Mouse (Mus musculus) liver, embryonic 13.5 days (tissue): ENCODE results near the gene Ptar1. TPM values are rescaled to one million over a fixed set of nuclear protein-coding genes. Genes with fewer than 3 reads are reported as not detected.
A peak's percentile ranks its signal among the peaks of the same experiment; 100 is the strongest.

ENCODE experiments used
- ATAC-seq: fragments of 200-750 bp; cut with Nextera tagmentation; 2 replicates; pipeline ENCODE4 v1.8.0; 2017; ENCODE audit warnings: low read depth, mild to moderate bottlenecking, moderate number of reproducible peaks, moderate library complexity
- DNase-seq: peaks from one replicate; pipeline ENCODE4 v3.0.0; 2022
- H3K27ac ChIP-seq: fragments of 300-500 bp; sonication (generic); 2 replicates; pipeline ENCODE4 v1.5.1; 2015; ENCODE audit warnings: moderate library complexity, mild to moderate bottlenecking, inconsistent platforms
- H3K27me3 ChIP-seq: fragments of 300-500 bp; sonication (generic); 2 replicates; pipeline ENCODE4 v1.6.1; 2015; ENCODE audit warnings: mild to moderate bottlenecking, inconsistent platforms
- H3K36me3 ChIP-seq: fragments of 300-500 bp; sonication (generic); 2 replicates; pipeline ENCODE4 v1.6.1; 2015; ENCODE audit warnings: mild to moderate bottlenecking, inconsistent platforms
- H3K4me1 ChIP-seq: fragments of 300-500 bp; sonication (generic); replicated peaks from 2 replicates; pipeline ENCODE4 v1.6.1; 2015; ENCODE audit warnings: inconsistent platforms
- H3K4me2 ChIP-seq: fragments of 300-500 bp; sonication (generic); 2 replicates; pipeline ENCODE4 v1.6.1; 2015; ENCODE audit warnings: inconsistent platforms, mild to moderate bottlenecking, moderate library complexity
- H3K4me3 ChIP-seq: fragments of 300-500 bp; sonication (generic); replicated peaks from 2 replicates; pipeline ENCODE4 v1.5.1; 2015; ENCODE audit warnings: mild to moderate bottlenecking, inconsistent platforms
- H3K9ac ChIP-seq: fragments of 300-500 bp; sonication (generic); 2 replicates; pipeline ENCODE4 v1.6.1; 2015; ENCODE audit warnings: mild to moderate bottlenecking, inconsistent platforms
- H3K9me3 ChIP-seq: fragments of 300-500 bp; sonication (generic); replicated peaks from 2 replicates; pipeline ENCODE4 v1.6.1; 2016; ENCODE audit warnings: inconsistent platforms
- WGBS: fragments of 180-500 bp; shearing (Covaris S2); methylation state at CpG from one replicate; pipeline ENCODE4 v1.1.7; 2015; ENCODE audit not compliant: insufficient replicate concordance; 5-methylcytosine and 5-hydroxymethylcytosine counted together
- polyA plus RNA-seq: library from polyadenylated mRNA; unstranded; fragments of >200 nt; fragmentation: Nextera tagmentation; extraction: Ambion mirVana; gene quantifications from 2 replicates; pipeline ENCODE4 v1.2.1, GENCODE M21; 2015

Gene Ptar1
- polyA plus RNA-seq = 3.6 and 4.7 TPM in 2 replicates

DNA sequence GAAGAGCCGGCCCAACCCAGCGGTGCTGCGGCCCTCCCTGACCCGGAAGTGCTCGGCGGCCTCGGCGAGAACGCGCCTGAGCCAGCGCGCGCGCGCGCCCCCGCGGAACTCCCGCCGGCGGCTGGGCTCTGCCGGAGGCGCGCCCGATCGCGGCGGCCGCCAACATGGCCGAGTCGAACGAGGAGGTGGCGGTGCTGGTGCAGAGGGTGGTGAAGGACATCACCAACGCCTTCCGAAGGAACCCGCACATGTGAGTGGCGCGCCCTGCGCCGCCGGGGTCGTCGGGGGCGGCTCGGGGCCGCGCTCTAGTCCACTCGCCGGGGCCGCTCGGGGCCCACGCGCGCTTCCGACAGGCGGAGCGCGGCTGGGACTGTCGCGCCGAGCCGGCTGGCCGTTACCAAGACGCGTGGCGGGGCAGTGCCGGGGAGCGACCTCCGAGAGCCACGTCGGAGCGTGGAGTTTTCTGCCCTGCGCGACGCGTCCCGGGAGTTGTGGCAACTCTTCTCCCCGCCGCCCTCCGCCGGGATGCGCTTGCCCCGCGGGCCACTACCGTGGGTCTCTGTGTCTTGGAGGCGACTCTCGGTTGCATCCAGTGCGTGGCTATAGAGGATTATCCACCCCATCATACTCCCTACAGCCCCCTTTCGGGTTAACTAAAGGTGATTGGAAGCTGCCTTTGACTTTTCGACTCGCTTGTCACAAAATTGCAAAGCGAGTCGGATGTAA lies at the start of gene Ptar1:
Gene Ptar1, plus strand, starts transcription at position 134 of the 726 bp plus-strand sequence.
- ATAC-seq (peak; percentile 91), DNase-seq (peak; percentile 77)
- Histone ChIP-seq H3K9me3 (no peaks in the 10 kb centered on the region), H3K4me1 (peaks cover 22% of the 10 kb centered on the region), H3K36me3 (no peaks in the 10 kb centered on the region), H3K4me3 (peak within 1 kb of the TSS; percentile 94), H3K27ac (peak within 1 kb of the TSS; percentile 85), H3K27me3 (no peaks in the 10 kb centered on the region), H3K4me2 (peak within 1 kb of the TSS; percentile 76), H3K9ac (peak within 1 kb of the TSS; percentile 95)
- WGBS = under 1% methylated on average over 93 of the region's 93 CpGs

DNA sequence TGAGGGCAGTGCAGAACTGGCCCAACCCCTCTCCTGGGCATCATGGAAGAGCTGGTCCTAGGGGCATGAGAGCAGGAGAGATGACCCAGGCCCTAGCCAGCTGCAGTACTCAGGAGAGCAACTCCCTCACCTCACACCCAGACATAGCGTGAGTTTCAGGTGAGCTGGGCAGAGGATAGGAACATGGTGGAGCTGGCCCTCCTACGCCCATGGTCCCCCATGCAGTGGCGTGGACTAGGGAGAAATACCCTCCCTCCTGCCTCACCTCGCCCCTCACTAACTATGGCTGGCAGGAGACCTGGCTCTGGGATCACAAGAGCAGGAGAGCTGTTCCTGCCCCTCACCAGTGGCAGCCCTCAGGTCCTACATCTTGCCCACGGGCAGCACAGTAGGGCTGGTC lies 43.4 kb upstream of the Ptar1 start:
- H3K4me2 ChIP-seq = no peak overlapping the region
- no peaks in the 10 kb centered on the region for H3K27me3 ChIP-seq
- 74% methylated on average over 5 of the region's 5 CpGs for WGBS
- H3K9ac ChIP-seq = no peak overlapping the region
- no peak overlapping the region for H3K27ac ChIP-seq
- no peak overlapping the region for H3K4me3 ChIP-seq
- no peaks in the 10 kb centered on the region for H3K4me1 ChIP-seq
- no peaks in the 10 kb centered on the region for H3K36me3 ChIP-seq
- H3K9me3 ChIP-seq = no peaks in the 10 kb centered on the region
- ATAC-seq (no peak), DNase-seq (no peak)

- no peak for ATAC-seq
- H3K4me3 ChIP-seq = no peak overlapping the region
- DNase-seq = no peak
- H3K27ac ChIP-seq = no peak overlapping the region
- no peaks in the 10 kb centered on the region for H3K4me1 ChIP-seq
- 73% methylated on average over 7 of the region's 7 CpGs for WGBS
- no peaks in the 10 kb centered on the region for H3K36me3 ChIP-seq
- H3K9ac ChIP-seq = no peak overlapping the region
- no peaks in the 10 kb centered on the region for H3K9me3 ChIP-seq
- H3K4me2 ChIP-seq = no peak overlapping the region
- H3K27me3 ChIP-seq = no peaks in the 10 kb centered on the region
These were observed 41.9 kb upstream of the Ptar1 start for GRCm38 (mm10) chr19:23645347-23645746.

GRCm38 (mm10) chr19:23647308-23647707 lies 39.9 kb upstream of the Ptar1 start:
- H3K4me2 ChIP-seq = no peak overlapping the region
- no peak for DNase-seq
- H3K27ac ChIP-seq = no peak overlapping the region
- no peaks in the 10 kb centered on the region for H3K9me3 ChIP-seq
- no peaks in the 10 kb centered on the region for H3K4me1 ChIP-seq
- WGBS = 72% methylated on average over 7 of the region's 7 CpGs
- H3K4me3 ChIP-seq = no peak overlapping the region
- no peaks in the 10 kb centered on the region for H3K27me3 ChIP-seq
- no peak for ATAC-seq
- H3K9ac ChIP-seq = no peak overlapping the region
- H3K36me3 ChIP-seq = no peaks in the 10 kb centered on the region

DNA sequence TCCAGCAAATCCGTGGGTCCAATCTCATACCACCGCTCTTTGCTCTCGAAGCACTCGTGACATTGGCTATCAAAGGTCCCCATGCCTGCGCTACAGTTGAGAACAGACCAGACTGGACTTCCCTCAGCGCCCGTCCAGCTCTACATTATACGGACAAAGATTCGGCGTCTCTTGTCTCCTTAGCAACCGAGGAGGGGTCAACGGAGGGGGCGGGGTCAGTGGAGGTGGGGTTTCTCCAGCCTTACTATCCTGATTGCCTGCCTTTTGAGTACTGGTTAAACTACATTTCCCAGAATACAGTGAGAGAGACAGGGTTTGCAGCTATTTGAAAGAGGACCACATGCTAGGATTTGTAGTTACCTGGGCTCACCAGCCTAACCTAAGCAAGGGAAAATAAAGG lies 34.6 kb upstream of the Ptar1 start, which contains the start of gene 1700028P14Rik:
Gene 1700028P14Rik, minus strand, starts transcription at position 169 of the 400 bp plus-strand sequence.
- Histone ChIP-seq H3K36me3 (no peaks in the 10 kb centered on the region), H3K27ac (no peak within 1 kb of the TSS), H3K4me2 (no peak within 1 kb of the TSS), H3K9ac (no peak within 1 kb of the TSS), H3K27me3 (no peaks in the 10 kb centered on the region), H3K9me3 (no peaks in the 10 kb centered on the region), H3K4me3 (no peak within 1 kb of the TSS), H3K4me1 (no peaks in the 10 kb centered on the region)
- 0 out of 2 replicates have a peak, but pooled peaks have one; percentile 55 for ATAC-seq
- DNase-seq = no peak
- WGBS = 5% methylated on average over 13 of the region's 13 CpGs

DNA sequence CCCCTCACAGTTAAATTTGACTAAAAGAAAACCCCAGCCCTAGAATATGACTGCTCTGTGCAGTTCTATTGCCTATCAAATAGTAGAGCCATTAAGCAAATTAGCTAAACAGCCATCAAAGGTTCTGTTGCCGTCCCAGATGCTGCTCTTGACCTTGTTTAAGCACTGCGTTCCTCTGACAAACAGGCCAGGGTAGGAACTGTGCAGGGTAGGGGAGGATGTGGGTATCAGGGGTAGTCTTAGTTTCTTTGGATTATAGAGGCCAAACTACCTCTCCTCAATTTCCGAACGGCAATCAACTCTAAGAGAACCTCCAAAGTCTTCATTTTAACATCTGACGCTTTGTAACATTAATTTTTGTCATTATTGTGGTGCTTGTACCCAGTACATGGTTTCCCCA lies 34.1 kb upstream of the Ptar1 start:
- WGBS = 80% methylated on average over 5 of the region's 5 CpGs
- no peak overlapping the region for H3K4me3 ChIP-seq
- H3K4me2 ChIP-seq = no peak overlapping the region

DNA sequence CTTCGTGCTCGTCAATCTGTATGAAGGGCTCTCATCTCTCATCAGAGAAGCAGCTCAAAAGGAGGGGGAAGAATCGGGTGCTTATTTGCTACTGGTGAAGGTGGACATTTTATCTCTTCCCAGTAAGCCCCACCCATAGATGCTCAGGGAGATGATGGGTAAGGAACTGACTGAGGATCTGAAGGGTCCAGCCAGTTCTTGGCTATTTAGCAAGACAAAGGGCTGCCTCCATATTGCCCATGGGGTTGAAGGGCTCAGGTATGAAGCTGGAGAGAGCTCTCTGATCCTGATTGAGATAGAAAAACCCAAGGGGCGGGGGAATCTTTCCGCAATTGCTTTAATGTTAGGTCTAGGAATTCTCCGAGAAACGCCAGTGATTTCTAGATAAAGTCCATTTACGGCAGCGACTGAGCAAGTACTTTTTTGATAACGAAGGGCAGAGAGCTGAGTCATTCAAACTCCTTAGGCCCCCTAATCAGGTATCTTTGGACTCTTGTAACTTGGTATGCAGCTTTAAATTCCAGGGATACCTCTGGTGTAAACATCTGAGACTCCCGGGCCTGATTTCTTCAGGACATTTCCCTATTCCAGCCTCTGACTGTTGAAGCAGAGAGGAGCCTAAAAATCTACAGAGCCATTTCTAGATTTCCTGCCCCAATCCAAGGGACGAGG lies 29.8 kb upstream of the Ptar1 start:
- H3K9me3 ChIP-seq = no peaks in the 10 kb centered on the region
- H3K4me3 ChIP-seq = no peak overlapping the region
- H3K9ac ChIP-seq = no peak overlapping the region
- ATAC-seq (no peak), DNase-seq (no peak)
- no peak overlapping the region for H3K4me2 ChIP-seq
- 41% methylated on average over 12 of the region's 12 CpGs for WGBS
- H3K4me1 ChIP-seq = no peaks in the 10 kb centered on the region
- H3K27ac ChIP-seq = no peak overlapping the region
- H3K27me3 ChIP-seq = no peaks in the 10 kb centered on the region
- no peaks in the 10 kb centered on the region for H3K36me3 ChIP-seq

More for the DNA sequence above, 34.1 kb upstream of the Ptar1 start:
- no peak overlapping the region for H3K9ac ChIP-seq
- H3K36me3 ChIP-seq = no peaks in the 10 kb centered on the region
- ATAC-seq (no peak), DNase-seq (no peak)
- H3K27ac ChIP-seq = no peak overlapping the region
- H3K9me3 ChIP-seq = no peaks in the 10 kb centered on the region
- no peaks in the 10 kb centered on the region for H3K4me1 ChIP-seq
- H3K27me3 ChIP-seq = no peaks in the 10 kb centered on the region

GRCm38 (mm10) chr19:23658350-23658749 lies 28.9 kb upstream of the Ptar1 start:
- Histone ChIP-seq H3K4me2 (no peak overlapping the region), H3K27me3 (no peaks in the 10 kb centered on the region), H3K4me1 (no peaks in the 10 kb centered on the region), H3K36me3 (no peaks in the 10 kb centered on the region), H3K9ac (no peak overlapping the region), H3K27ac (no peak overlapping the region), H3K9me3 (no peaks in the 10 kb centered on the region), H3K4me3 (no peak overlapping the region)
- DNase-seq (no peak), ATAC-seq (no peak)
- 64% methylated on average over 4 of the region's 4 CpGs for WGBS

- no peak overlapping the region for H3K27ac ChIP-seq
- no peaks in the 10 kb centered on the region for H3K9me3 ChIP-seq
- H3K9ac ChIP-seq = no peak overlapping the region
- WGBS = 67% methylated on average over 7 of the region's 7 CpGs
- ATAC-seq (no peak), DNase-seq (no peak)
- H3K36me3 ChIP-seq = no peaks in the 10 kb centered on the region
- H3K4me3 ChIP-seq = no peak overlapping the region
- no peaks in the 10 kb centered on the region for H3K27me3 ChIP-seq
- H3K4me1 ChIP-seq = no peaks in the 10 kb centered on the region
- no peak overlapping the region for H3K4me2 ChIP-seq
These were observed 23.1 kb upstream of the Ptar1 start for GRCm38 (mm10) chr19:23664083-23664482.

- H3K9ac ChIP-seq = no peak overlapping the region
- H3K9me3 ChIP-seq = no peaks in the 10 kb centered on the region
- no peak for ATAC-seq
- H3K36me3 ChIP-seq = no peaks in the 10 kb centered on the region
- no peak for DNase-seq
- 71% methylated on average over 6 of the region's 6 CpGs for WGBS
- no peaks in the 10 kb centered on the region for H3K4me1 ChIP-seq
- H3K27me3 ChIP-seq = no peaks in the 10 kb centered on the region
- H3K4me3 ChIP-seq = no peak overlapping the region
- no peak overlapping the region for H3K4me2 ChIP-seq
- no peak overlapping the region for H3K27ac ChIP-seq
These were observed 19.0 kb upstream of the Ptar1 start for GRCm38 (mm10) chr19:23668142-23668655.

DNA sequence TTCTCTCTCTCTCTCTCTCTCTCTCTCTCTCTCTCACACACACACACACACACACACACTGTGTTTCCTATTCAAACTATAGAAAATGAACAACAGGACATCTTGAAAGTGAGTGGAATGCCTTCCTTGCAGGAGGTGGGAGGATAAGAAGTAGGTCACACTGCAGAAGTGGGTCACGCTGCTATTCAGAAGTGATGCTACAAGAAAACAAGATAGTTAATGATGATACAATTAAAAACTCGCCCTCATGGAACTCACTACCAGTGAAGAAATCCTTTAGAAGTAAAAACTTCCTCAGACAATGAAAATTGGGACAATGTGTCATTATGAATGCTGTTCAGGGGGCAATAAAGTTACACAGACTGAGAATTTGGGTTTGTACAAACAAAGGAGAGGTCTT lies 14.2 kb upstream of the Ptar1 start:
- Histone ChIP-seq H3K4me1 (no peaks in the 10 kb centered on the region), H3K9me3 (no peaks in the 10 kb centered on the region), H3K9ac (no peak overlapping the region), H3K27me3 (no peaks in the 10 kb centered on the region), H3K4me3 (no peak overlapping the region), H3K4me2 (no peak overlapping the region), H3K27ac (no peak overlapping the region), H3K36me3 (no peaks in the 10 kb centered on the region)
- no peak for ATAC-seq
- DNase-seq = no peak
- 45% methylated on average over 2 of the region's 2 CpGs for WGBS
